Mouse (Mus musculus) kidney, adult 11 months (tissue): ENCODE measurements around the gene Wdr34.

ENCODE experiments used
- DNase-seq: peaks from one replicate; pipeline ENCODE4 v3.0.0; 2022

Wdr34 gene

GRCm38 (mm10) chr2:30026997-30027396 lies 21.7 kb downstream of the Wdr34 start:
- no peak for DNase-seq

- no peak for DNase-seq
Observed at GRCm38 (mm10) chr2:30025454-30025853, 23.2 kb downstream of the Wdr34 start.

- DNase-seq = no peak
Observed at GRCm38 (mm10) chr2:30014326-30014966, 34.2 kb downstream of the Wdr34 start.

- DNase-seq = no peak
Observed at GRCm38 (mm10) chr2:30010840-30011281, 37.8 kb downstream of the Wdr34 start.

GRCm38 (mm10) chr2:30009101-30009500 lies 39.6 kb downstream of the Wdr34 start:
- DNase-seq = no peak

GRCm38 (mm10) chr2:29991962-29992361 lies 56.7 kb downstream of the Wdr34 start:
- no peak for DNase-seq
